Mouse (Mus musculus): ENCODE results near the gene Lzts2.
"Not testable (repeated sequence)": the region's sequence is repeated elsewhere in the genome, so short reads cannot be mapped to it uniquely, and the experiment has no call there.

Gene Lzts2

GRCm38 (mm10) chr19:45025937-45026568 is 11.8 kb downstream of the Lzts2 start:
- DNase-seq (ENCODE audit: low read depth, low spot score), result no peak

DNA sequence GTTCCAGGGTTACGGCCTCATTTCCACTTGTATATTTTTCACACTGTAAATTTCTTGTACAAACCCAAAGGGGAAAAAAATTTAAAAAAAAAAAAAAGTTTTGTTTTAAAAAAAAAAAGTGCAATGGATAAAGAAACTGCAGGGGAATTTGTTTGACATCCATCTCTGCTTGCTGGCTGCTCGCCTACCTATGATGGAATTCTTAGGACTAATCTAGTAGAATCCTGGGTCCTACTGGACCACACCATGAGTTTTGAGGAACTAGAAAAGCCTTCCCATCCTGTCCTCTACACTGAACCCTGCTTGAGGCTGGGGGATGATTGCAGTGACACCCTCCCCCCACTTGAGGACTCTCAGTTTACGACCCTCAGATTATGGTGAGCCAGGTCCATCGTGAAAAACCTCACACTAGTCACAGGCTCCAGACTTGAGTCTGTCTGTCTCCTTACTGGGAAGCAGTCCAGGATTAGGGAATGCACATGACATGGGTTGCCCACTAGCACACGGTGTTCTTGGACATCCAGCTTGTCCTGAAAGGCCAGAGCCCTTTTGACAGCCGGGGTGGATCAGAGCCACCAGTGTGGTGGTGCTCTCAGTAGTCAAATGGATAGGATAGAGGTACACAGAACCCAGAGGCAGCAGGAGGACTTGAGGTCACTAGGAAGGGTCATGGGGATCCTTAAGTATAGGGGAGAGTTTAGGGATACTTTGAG is 12.9 kb downstream of the Lzts2 start:
- no peak for DNase-seq (ENCODE audit: low read depth, low spot score)

DNA sequence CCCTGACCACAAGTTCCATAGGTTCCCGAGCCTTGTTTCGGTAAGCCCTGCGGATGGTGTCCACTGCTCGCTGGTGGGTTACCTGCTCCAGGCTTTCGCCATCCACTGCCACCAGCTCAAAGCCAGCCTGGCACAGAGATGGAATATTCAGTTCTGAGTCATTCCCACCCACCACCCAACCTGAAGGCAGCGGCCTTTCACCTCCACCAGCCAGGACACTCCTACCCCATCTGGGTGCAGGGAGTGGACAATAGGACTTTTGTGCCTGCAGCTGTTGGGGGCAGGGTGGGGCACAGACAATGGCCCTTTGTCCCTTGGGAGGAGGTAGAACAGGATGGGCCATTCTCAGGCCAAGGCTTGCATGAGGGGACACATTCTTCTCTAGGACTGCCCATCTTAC is 13.6 kb downstream of the Lzts2 start:
- DNase-seq (ENCODE audit: low read depth, low spot score), result no peak

DNA sequence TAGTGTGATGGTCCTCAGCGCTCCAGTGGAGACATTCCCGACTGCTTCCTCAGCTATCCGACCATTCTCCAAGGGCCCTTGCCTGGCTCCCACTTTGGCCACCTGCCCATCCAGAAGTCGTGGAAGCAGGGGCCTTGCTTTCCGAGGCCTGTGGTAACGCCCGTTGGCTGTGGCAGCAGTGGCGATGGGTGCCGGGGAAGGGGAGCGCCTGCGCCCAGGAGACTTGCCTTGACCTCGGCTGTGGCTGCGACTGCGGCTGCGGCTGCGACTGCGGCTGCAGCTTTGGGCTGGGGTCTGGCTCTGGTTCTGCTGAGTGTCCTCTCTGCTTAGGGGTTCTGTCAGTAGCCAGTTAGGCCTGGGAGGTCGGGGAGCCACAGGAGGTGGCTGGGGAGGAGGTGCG is 14.5 kb downstream of the Lzts2 start:
- no peak for DNase-seq (ENCODE audit: low read depth, low spot score)

DNA sequence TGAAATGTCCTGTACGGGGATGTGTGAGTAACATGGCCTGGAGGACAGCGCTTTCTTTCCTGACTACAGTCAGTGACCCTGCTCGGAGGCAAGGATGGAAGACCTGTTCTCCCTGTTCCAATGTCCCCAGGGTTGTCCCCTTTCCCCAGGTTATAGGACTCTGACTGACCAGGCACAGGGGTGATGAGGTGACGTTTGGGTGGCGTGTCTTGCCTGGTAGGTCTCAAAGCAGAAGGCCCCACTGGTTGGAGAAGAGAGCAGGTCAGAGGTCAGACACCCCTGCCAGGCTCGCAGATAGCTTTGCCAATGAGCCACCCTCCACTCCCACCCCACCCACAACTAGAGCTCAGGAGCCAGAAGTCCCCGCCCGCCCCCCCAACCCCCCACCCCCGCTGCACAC is 15.4 kb downstream of the Lzts2 start:
- no peak for DNase-seq (ENCODE audit: low read depth, low spot score)

DNA sequence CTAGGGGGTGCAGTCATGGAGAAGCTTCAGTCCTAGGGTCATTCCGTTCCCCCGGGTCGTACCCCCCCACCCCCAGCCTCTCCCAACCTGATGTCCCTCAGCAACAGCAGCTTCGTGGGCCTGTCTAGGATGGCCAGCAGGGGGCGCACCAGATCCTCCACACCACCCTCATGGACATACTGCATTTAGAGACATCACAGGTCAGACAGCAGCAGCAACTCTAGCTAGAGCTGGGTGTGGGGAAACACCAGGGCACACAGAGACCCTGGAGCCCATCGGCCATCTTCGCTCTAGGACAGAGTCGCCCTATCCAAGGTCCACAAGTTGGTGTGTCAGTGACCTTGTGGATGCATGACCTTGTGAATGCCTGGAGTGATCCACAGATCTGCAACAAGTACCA is 15.9 kb downstream of the Lzts2 start:
- DNase-seq (ENCODE audit: low read depth, low spot score), result peak; percentile 84

GRCm38 (mm10) chr19:45030746-45031693 is 16.8 kb downstream of the Lzts2 start:
- DNase-seq (ENCODE audit: low read depth, low spot score), result peak; percentile 89

GRCm38 (mm10) chr19:45031780-45032179 is 17.6 kb downstream of the Lzts2 start:
- DNase-seq (ENCODE audit: low read depth, low spot score), result peak; percentile 84

DNA sequence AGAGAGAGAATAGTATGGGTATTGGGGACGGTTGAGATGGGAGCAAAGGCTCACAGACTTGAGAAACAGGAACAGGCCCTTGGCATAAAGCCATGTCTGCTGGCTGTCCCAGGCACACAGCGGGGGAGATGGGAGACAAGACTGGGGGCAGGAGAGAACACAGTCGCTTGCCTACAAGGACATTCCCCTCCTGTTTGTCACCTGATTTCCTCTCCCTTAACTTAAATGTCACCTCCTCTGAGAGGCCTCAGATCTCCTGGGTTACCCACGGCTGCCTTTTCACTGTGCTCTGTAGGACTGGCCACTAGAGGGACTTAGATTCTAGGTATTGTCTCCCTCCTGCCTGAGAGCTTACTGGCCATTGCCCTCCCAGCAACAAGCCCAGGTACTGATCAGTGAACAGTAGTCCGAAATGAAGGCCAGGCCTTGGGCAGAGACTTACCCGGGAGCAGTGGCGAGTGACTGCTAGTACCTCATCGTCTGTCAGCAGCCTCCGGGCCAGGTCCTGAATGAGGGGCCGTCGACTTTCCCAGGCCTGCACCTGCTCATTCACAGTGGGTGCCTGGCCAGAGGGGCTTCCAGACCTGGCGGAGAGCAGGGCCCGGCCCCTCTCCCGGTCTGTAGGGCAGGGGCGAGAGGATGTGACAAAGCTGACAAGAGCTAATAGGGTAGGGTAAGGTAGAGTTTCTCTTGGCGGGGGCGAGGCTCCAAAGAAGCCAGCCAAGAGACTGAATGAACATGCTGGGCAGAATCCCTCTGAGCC is 18.5 kb downstream of the Lzts2 start:
- peak; percentile 69 for DNase-seq (ENCODE audit: low read depth, low spot score)

DNA sequence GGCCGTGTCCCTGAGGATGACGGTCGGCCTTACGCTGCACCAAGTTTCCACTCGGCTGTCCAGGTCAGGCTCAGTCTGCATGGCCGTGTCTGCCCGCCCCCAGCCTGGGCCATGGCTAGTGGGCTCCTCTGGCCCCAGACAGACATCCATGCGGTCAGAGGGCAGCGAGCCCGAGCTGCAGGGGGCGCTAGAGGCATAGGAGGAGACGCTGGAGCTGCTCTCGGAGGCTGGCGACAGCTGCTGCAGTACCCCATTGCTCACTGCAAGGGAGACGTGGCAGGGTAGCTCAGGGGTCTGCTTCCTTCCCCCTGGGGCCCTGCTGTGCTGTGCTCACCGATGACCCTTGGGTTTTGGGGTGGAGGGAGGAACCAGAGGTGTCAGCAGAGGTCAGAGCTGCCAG is 22.7 kb downstream of the Lzts2 start:
- peak; percentile 74 for DNase-seq (ENCODE audit: low read depth, low spot score)

- not testable (repeated sequence) for DNase-seq (ENCODE audit: low read depth, low spot score)
Measured at GRCm38 (mm10) chr19:45038198-45038597, 24.0 kb downstream of the Lzts2 start.

- DNase-seq (ENCODE audit: low read depth, low spot score), result no peak
Measured at GRCm38 (mm10) chr19:45040214-45040613, 26.0 kb downstream of the Lzts2 start.

GRCm38 (mm10) chr19:45044389-45044927 is 30.2 kb downstream of the Lzts2 start:
- DNase-seq (ENCODE audit: low read depth, low spot score), result no peak

DNA sequence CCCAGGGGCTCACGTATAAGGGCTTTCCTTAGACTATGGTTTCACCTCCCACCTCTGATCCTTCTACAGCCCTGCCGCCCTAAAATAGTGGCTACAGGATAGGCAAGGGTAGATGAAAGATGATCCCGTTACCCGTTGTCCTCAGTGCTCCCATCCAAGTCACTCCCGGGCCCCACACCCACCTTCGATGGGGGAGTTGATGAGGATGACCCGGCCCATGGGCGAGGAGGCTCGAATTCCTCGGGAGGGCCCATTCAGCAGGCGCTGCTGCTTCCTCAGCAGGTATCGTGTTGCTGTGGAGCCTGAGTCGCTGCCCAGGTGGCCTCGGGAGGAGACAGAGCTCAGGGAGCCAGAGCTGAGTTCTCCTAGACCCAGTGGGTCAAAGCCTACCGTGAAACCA is 31.0 kb downstream of the Lzts2 start:
- DNase-seq (ENCODE audit: low read depth, low spot score), result no peak

DNA sequence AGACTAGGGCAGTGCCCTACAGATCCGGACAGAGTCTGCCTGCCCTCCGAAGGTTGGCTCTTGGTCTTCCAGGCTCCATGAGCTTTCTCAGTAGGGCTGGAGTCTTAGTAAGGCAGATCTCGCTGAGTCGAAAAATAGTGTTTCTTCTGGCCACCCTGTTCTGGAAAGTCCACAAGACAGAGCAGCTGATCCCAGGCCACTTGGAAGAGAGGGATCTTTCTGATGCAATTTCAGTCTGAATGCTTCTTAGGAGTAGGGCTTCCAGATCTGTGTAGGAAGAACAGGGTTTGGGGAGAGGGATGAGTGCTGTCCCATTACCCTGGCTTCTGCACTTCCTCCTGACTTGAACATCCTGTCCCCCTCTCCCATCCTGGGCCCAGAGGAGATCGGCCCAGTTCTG is 31.4 kb downstream of the Lzts2 start, which contains the start of gene Pdzd7:
TSS of gene Pdzd7 (minus strand) at position 67 of the 400 bp plus-strand sequence.
- no peak for DNase-seq (ENCODE audit: low read depth, low spot score)

DNA sequence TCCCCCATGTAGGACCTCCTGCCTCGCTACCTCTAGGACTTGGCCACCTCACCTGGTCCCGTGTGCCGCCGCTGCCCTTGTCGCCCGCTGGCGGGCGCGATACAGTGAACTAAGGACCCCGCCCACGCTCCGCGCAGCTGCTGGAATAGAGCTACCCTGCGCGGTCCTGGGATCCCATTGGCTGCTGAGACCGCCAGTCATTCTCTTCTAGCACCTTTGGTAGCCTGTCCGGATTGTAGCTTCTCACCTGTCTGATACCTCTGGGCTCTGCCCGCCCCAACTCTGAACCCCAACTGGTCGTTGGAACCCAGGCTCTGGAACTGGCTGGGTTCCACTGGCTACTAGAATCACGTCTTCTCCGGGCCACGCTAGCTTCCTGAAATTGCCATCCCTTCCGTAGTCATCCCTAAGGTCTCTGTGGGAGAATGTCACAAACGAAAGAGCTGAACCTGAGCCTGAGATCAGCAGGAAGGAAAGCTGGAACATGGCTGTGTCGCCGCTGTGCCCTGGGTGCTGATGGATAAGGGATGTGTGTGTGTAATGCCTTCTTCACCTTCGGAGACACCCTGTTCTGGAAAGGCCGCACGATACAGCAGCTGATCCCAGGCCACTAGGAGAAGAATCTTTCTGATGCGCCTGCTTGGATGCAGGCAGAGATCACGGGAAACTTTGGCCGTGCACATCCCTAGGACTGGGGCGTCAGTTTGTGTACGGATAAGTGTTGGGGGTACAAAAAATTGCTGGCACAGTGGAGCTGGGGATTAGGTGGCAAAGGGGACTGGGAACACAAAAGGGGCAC is 32.5 kb downstream of the Lzts2 start:
- peak; percentile 91 for DNase-seq (ENCODE audit: low read depth, low spot score)

- DNase-seq (ENCODE audit: low read depth, low spot score), result peak; percentile 95
Measured at GRCm38 (mm10) chr19:45047417-45047934, 33.3 kb downstream of the Lzts2 start, which contains the start of gene Sfxn3. Gene Sfxn3 (plus strand): TSS chr19:45047503.

DNA sequence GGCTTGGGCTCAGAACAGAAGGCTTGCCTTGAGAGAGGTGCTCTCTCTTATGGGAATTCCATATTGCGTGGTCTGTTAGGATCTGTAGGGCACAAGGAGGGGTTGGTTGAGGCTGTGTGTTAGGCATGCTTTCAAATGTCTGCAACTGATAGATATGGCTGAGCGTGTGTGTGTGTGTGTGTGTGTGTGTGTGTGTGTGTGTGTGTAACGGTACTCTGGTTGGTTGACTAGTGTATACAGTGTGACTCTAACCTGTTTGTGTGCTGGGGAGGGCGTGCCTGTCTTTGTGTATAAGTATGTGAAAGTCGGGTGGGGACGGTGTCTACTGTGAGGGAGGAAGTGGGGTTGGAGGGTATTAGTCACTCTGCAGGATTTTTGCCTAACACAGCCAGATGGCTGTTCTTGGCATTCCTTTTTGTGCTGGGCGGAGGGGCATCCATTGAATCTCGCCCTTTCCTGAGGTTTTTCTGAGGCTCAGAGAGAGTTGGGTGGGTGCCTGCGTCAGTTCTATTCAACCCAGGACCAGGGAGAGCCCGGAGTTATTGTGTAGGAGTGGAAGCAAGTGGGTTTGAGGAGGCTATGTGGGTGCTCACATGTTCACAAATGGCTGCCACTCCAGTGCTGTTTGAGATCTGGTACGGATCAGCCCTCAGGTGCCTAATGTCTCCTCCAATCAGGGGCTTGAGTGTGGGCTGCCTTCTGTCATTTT is 33.9 kb downstream of the Lzts2 start:
- DNase-seq (ENCODE audit: low read depth, low spot score), result peak; percentile 87

DNA sequence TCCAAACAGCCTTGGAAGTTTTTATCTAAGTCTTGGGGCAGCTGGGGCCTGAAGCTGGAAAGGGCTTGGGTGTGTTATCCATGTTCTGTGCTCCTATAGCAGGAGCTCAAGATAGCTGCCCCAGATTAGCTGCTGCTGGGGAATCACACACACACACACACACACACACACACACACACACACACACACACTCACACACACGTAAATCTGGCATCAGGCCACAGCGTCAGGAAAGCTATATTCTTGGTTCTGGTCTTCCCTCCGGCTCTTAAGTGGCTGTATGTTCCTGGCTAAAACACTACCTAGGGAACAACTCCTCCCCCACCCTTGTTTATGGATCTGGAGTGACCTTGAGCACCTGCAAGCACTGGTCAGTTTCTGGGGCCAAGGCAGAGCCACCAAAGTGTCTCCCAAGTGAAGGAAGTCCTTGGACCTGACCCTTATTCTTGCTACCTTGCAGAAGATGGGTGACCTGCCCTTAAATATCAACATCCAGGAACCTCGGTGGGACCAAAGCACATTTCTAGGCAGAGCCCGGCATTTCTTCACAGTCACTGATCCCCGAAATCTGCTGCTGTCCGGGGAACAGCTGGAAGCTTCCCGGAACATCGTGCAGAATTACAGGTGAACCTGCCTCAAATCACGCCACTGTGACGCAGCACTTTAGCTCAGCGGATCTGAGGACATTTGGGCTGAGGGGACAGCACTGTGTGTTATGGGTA is 34.6 kb downstream of the Lzts2 start:
- DNase-seq (ENCODE audit: low read depth, low spot score), result no peak
